Mouse (Mus musculus): ENCODE data around the gene Mettl7a2. TPM values are rescaled to one million over a fixed set of nuclear protein-coding genes. Genes with fewer than 3 reads are reported as not detected.
"Not testable (repeated sequence)": the region's sequence is repeated elsewhere in the genome, so short reads cannot be mapped to it uniquely, and the experiment has no call there.

Mettl7a2 gene
- under 1 TPM; 0.59 to 0.89 TPM for total RNA-seq (2021)
- long read RNA-seq, experiment 1 = 0 reads
- long read RNA-seq, experiment 2 = 0 reads

GRCm38 (mm10) chr15:100352711-100353250 is at the start of gene Mettl7a2, which contains the start of gene Methig1:
Gene Mettl7a2, plus strand, starts transcription at chr15:100353200.
Gene Methig1, plus strand, starts transcription at chr15:100353149.
- Histone ChIP-seq H3K4me3 (no peak within 1 kb of the TSS), H3K27ac (no peak within 1 kb of the TSS)
- no peak for TF ChIP-seq CTCF (IDR thresholded peaks at IDR 0.05)
- intact Hi-C loops (cut with DNase I) = no loop called here
- DNase-seq (ENCODE audit: extremely low spot score in 1 of 2, low spot score in 2 of 2) = no peak

- no peak for DNase-seq (ENCODE audit: extremely low spot score in 1 of 2, low spot score in 2 of 2)
- Histone ChIP-seq H3K27ac (peak overlapping the region; percentile 98), H3K4me3 (peak overlapping the region; percentile 56)
- intact Hi-C loops (cut with DNase I) = loop anchor here (5.0 kb wide), 2 partner anchors 66 to 314 kb away; partner anchors contain the start of gene Dazap2
- no peak for TF ChIP-seq CTCF (IDR thresholded peaks at IDR 0.05)
Observed at GRCm38 (mm10) chr15:100303428-100304018, 49.5 kb upstream of the Mettl7a2 start.

GRCm38 (mm10) chr15:100304019-100304991 is 48.7 kb upstream of the Mettl7a2 start, which contains the start of gene Mettl7a1:
Gene Mettl7a1, plus strand, starts transcription at chr15:100304140.
- TF ChIP-seq CTCF (IDR thresholded peaks at IDR 0.05) = no peak
- intact Hi-C loops (cut with DNase I) = loop anchor here (5.0 kb wide), 2 partner anchors 67 to 313 kb away; partner anchors contain the start of gene Dazap2
- peak; percentile 82 to 87 for DNase-seq (ENCODE audit: extremely low spot score in 1 of 2, low spot score in 2 of 2)
- H3K27ac ChIP-seq = peak within 1 kb of the TSS; percentile 98
- H3K4me3 ChIP-seq = peak within 1 kb of the TSS; percentile 60

GRCm38 (mm10) chr15:100306201-100306600 is 46.8 kb upstream of the Mettl7a2 start:
- Histone ChIP-seq H3K27ac (no peak overlapping the region), H3K4me3 (peak overlapping the region; percentile 60)
- intact Hi-C loops (cut with DNase I) = no loop called here
- no peak for TF ChIP-seq CTCF (IDR thresholded peaks at IDR 0.05)
- DNase-seq (ENCODE audit: extremely low spot score in 1 of 2, low spot score in 2 of 2) = no peak

- TF ChIP-seq CTCF (IDR thresholded peaks at IDR 0.05) = peak; percentile 50
- H3K4me3 ChIP-seq; H3K27ac ChIP-seq; intact Hi-C loops (cut with DNase I); DNase-seq (ENCODE audit: extremely low spot score in 1 of 2, low spot score in 2 of 2): not testable (repeated sequence)
Observed at GRCm38 (mm10) chr15:100307438-100308096, 45.4 kb upstream of the Mettl7a2 start.

- no peak overlapping the region for H3K27ac ChIP-seq
- TF ChIP-seq CTCF (IDR thresholded peaks at IDR 0.05) = no peak
- intact Hi-C loops (cut with DNase I) = no loop called here
Observed at GRCm38 (mm10) chr15:100312346-100312745, 40.7 kb upstream of the Mettl7a2 start.

GRCm38 (mm10) chr15:100314448-100315145 is 38.4 kb upstream of the Mettl7a2 start:
- TF ChIP-seq CTCF (IDR thresholded peaks at IDR 0.05) = no peak
- H3K4me3 ChIP-seq = no peak overlapping the region
- intact Hi-C loops (cut with DNase I) = no loop called here

More at GRCm38 (mm10) chr15:100312346-100312745, 40.7 kb upstream of the Mettl7a2 start:
- no peak for DNase-seq (ENCODE audit: extremely low spot score in 1 of 2, low spot score in 2 of 2)
- H3K4me3 ChIP-seq = no peak overlapping the region

GRCm38 (mm10) chr15:100318014-100318671 is 34.9 kb upstream of the Mettl7a2 start:
- H3K27ac ChIP-seq; intact Hi-C loops (cut with DNase I); DNase-seq (ENCODE audit: extremely low spot score in 1 of 2, low spot score in 2 of 2); H3K4me3 ChIP-seq: not testable (repeated sequence)

More at GRCm38 (mm10) chr15:100314448-100315145, 38.4 kb upstream of the Mettl7a2 start:
- no peak for DNase-seq (ENCODE audit: extremely low spot score in 1 of 2, low spot score in 2 of 2)
- H3K27ac ChIP-seq = no peak overlapping the region

GRCm38 (mm10) chr15:100319884-100320283 is 33.1 kb upstream of the Mettl7a2 start:
- intact Hi-C loops (cut with DNase I) = loop anchor here (5.0 kb wide), 1 partner anchor 283 kb away; the partner anchor contains the start of gene Dip2b
- TF ChIP-seq CTCF (IDR thresholded peaks at IDR 0.05) = no peak
- Histone ChIP-seq H3K4me3 (no peak overlapping the region), H3K27ac (no peak overlapping the region)
- no peak for DNase-seq (ENCODE audit: extremely low spot score in 1 of 2, low spot score in 2 of 2)

- no peak for TF ChIP-seq CTCF (IDR thresholded peaks at IDR 0.05)
- H3K4me3 ChIP-seq = no peak overlapping the region
- no peak overlapping the region for H3K27ac ChIP-seq
- intact Hi-C loops (cut with DNase I) = loop anchor here (5.0 kb wide), 1 partner anchor 283 kb away; the partner anchor contains the start of gene Dip2b
- no peak for DNase-seq (ENCODE audit: extremely low spot score in 1 of 2, low spot score in 2 of 2)
Observed at GRCm38 (mm10) chr15:100320295-100320905, 32.6 kb upstream of the Mettl7a2 start.

Data from left cerebral cortex, adult 2 months (tissue).